Mouse (Mus musculus) heart, embryonic 13.5 days (tissue): ENCODE measurements around the gene St6galnac3. TPM values are rescaled to one million over a fixed set of nuclear protein-coding genes. Genes with fewer than 3 reads are reported as not detected.

Source experiments
- ATAC-seq: fragments of 200-750 bp; cut with Nextera tagmentation; 2 replicates; pipeline ENCODE4 v1.8.0; 2017; ENCODE audit warnings: moderate TSS enrichment; ENCODE audit not compliant: insufficient number of reproducible peaks, low FRiP score, low TSS enrichment; ENCODE audit errors: extremely low read depth
- H3K27ac ChIP-seq: fragments of 300-500 bp; sonication (generic); replicated peaks from 2 replicates; pipeline ENCODE4 v1.5.1; 2015; ENCODE audit warnings: moderate library complexity, mild to moderate bottlenecking, inconsistent platforms
- H3K27me3 ChIP-seq: fragments of 300-500 bp; sonication (generic); replicated peaks from 2 replicates; pipeline ENCODE4 v1.6.1; 2015; ENCODE audit warnings: mild to moderate bottlenecking, inconsistent platforms
- H3K36me3 ChIP-seq: fragments of 300-500 bp; sonication (generic); 2 replicates; pipeline ENCODE4 v1.6.1; 2015; ENCODE audit warnings: mild to moderate bottlenecking, inconsistent platforms
- H3K4me1 ChIP-seq: fragments of 300-500 bp; sonication (generic); 2 replicates; pipeline ENCODE4 v1.6.1; 2015; ENCODE audit warnings: inconsistent platforms
- H3K4me2 ChIP-seq: fragments of 300-500 bp; sonication (generic); 2 replicates; pipeline ENCODE4 v1.6.1; 2015; ENCODE audit warnings: inconsistent platforms, mild to moderate bottlenecking, moderate library complexity
- H3K4me3 ChIP-seq: fragments of 300-500 bp; sonication (generic); 2 replicates; pipeline ENCODE4 v1.5.1; 2015; ENCODE audit warnings: moderate library complexity, mild to moderate bottlenecking, inconsistent platforms
- H3K9ac ChIP-seq: fragments of 300-500 bp; sonication (generic); 2 replicates; pipeline ENCODE4 v1.6.1; 2015; ENCODE audit warnings: inconsistent platforms, mild to moderate bottlenecking, moderate library complexity
- H3K9me3 ChIP-seq: fragments of 300-500 bp; sonication (generic); 2 replicates; pipeline ENCODE4 v1.6.1; 2016; ENCODE audit warnings: inconsistent platforms
- WGBS: fragments of 180-500 bp; shearing (Covaris S2); methylation state at CpG from one replicate; pipeline ENCODE4 v1.1.7; 2015; ENCODE audit warnings: mixed read lengths; 5-methylcytosine and 5-hydroxymethylcytosine counted together
- polyA plus RNA-seq: library from polyadenylated mRNA; unstranded; fragments of >200 nt; fragmentation: Nextera tagmentation; extraction: Ambion mirVana; gene quantifications from 2 replicates; pipeline ENCODE4 v1.2.1, GENCODE M21; 2015

The St6galnac3 gene
- polyA plus RNA-seq, 1 experiment from 2014 or later: 21.7 TPM

DNA sequence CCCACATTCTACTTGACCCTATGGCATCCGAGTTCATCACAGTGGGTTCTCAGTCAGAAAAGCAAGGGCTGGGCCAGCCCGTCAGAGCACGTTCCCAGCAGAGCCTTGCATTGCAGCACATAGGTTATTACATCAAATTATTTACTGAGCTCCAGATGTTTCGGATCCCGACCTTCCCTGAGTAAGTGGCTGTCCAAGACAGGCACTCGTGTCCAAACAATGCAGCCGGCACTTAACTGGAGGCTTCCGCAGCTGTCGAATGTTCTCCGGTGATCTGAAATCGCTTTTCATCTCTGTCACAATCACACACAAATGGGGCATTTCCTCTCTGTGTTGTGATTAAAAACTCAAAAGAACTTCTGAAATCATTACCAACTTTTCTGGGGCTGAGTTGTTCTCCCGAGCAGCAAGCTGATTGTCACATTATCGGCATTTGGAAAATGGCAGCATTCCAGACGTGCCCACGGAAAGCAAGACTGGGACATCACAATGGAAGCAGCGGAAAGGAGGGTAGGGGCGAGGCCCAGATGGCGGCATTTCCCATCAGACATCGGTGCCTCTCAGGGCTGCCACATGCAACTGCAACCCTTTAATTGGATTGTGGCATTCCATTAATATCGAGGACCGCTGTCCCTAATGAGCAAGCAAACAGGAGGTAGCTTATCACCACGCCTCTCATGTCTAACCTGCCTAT, 428.5 kb downstream of the St6galnac3 start:
- H3K9me3 ChIP-seq: no peaks in the 10 kb centered on the region
- no peaks in the 10 kb centered on the region for H3K27me3 ChIP-seq
- WGBS: 64% methylated on average over 22 of the region's 22 CpGs
- 0 out of 2 replicates have a peak, but pooled peaks cover 5% of the 10 kb centered on the region for H3K4me1 ChIP-seq
- H3K4me2 ChIP-seq: no peak overlapping the region; the same call in 1 of the 2 replicates
- no peak overlapping the region for H3K27ac ChIP-seq
- no peak for ATAC-seq
- H3K4me3 ChIP-seq: no peak overlapping the region
- H3K9ac ChIP-seq: no peak overlapping the region
- H3K36me3 ChIP-seq: no peaks in the 10 kb centered on the region

DNA sequence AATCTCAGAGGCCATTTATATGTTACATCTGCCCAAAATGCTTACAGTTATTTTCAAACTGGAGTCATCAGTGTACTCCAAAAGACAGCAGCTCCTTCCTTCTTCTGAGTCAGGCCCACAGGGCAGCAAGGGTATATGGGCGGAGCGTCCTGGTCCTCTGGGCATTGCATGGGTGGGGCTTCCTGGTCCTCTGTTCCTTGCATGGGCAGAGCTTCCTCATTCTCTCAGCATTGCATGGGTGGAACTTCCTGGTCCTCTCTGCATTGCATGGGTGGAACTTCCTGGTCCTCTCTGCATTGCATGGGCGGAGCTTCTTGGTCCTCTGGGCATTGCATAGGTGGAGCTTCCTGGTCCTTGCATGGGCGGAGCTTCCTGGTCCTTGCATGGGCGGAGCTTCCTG, 432.1 kb downstream of the St6galnac3 start:
- no peaks in the 10 kb centered on the region for H3K27me3 ChIP-seq
- 84% methylated on average over 5 of the region's 5 CpGs for WGBS
- ATAC-seq: no peak
- H3K4me2 ChIP-seq: no peak overlapping the region
- no peak overlapping the region for H3K27ac ChIP-seq
- H3K9me3 ChIP-seq: no peaks in the 10 kb centered on the region
- no peak overlapping the region for H3K4me3 ChIP-seq
- H3K4me1 ChIP-seq: 0 out of 2 replicates have a peak, but pooled peaks cover 5% of the 10 kb centered on the region
- H3K36me3 ChIP-seq: no peaks in the 10 kb centered on the region
- H3K9ac ChIP-seq: no peak overlapping the region

DNA sequence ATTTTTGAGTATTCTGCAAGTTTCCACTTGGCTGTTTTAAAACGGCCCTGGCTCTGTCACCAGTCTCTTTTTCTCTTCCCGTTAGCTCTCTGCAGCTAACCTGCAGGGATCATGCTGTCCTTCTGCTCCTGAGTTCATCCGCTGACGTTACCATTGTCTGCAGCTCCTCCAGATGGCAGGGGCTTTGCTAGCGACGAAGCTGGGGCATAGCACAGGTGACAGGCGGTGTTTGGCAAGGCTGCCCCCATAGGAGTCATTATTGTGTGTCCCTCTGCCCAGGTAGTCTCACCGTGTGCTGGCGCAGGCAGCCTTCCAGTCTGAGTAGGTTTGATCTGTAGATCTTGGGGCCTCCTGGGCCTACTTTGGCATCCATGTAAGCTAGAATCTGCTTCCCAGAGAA, 432.6 kb downstream of the St6galnac3 start:
- Histone ChIP-seq H3K36me3 (no peaks in the 10 kb centered on the region), H3K27me3 (no peaks in the 10 kb centered on the region), H3K9ac (no peak overlapping the region), H3K9me3 (no peaks in the 10 kb centered on the region), H3K4me2 (no peak overlapping the region), H3K27ac (no peak overlapping the region), H3K4me3 (no peak overlapping the region), H3K4me1 (0 out of 2 replicates have a peak, but pooled peaks cover 5% of the 10 kb centered on the region)
- 83% methylated on average over 9 of the region's 9 CpGs for WGBS
- no peak for ATAC-seq

DNA sequence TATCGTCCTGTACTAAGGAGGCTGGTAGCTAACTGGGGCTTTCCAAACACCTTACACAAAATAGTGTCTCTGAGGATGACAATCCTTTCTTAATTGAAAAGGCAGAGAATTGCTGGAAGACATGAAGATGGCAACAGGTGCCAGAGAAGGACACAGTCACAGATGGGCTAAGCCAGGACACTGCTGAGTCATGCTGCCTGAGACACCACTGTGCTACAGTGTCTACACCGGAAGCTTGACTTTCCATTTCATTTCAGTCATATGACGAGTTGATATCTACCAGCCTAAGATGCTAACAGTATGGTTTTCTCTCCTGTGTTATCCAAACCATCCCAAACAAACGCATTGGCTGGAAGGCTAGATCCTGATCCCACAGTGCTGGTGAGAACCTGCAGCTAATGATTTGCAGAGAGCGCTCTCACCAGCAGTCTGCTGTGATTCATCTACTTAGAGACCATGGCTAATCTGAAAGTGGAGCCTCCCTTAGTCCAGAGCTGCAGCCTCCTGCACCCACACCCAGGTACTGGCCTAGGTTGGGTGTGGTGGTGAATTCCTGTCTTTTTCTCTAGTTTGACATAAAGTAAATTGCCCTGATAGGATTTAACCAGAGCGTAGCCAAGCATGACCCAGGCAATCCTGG, 433.4 kb downstream of the St6galnac3 start:
- ATAC-seq: no peak
- H3K4me3 ChIP-seq: no peak overlapping the region
- WGBS: 77% methylated on average over 6 of the region's 6 CpGs
- no peak overlapping the region for H3K27ac ChIP-seq
- no peak overlapping the region for H3K4me2 ChIP-seq
- H3K9ac ChIP-seq: no peak overlapping the region
- H3K4me1 ChIP-seq: 0 out of 2 replicates have a peak, but pooled peaks cover 1% of the 10 kb centered on the region
- no peaks in the 10 kb centered on the region for H3K36me3 ChIP-seq
- no peaks in the 10 kb centered on the region for H3K27me3 ChIP-seq
- no peaks in the 10 kb centered on the region for H3K9me3 ChIP-seq

DNA sequence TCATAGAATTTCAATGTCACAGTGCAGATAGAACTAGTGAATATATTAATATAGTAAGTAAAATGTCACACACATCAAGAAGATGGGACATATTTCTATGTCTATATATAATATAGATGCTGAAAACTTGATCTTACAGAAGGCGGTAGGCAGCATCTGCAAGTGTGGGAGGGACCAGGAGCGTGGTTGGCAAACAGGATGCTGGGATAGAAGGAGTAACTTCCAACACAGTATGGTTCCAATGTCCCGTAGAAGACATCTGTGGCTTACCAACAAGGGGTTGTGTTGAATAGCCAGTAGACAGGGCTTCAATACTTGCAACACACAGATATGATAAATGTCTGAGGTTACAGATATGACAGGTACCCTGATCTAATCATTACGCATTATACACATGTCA, 435.0 kb downstream of the St6galnac3 start:
- ATAC-seq: no peak
- H3K4me1 ChIP-seq: 0 out of 2 replicates have a peak, but pooled peaks cover 4% of the 10 kb centered on the region
- no peak overlapping the region for H3K4me3 ChIP-seq
- H3K27me3 ChIP-seq: no peaks in the 10 kb centered on the region
- no peaks in the 10 kb centered on the region for H3K36me3 ChIP-seq
- H3K27ac ChIP-seq: no peak overlapping the region
- no peak overlapping the region for H3K9ac ChIP-seq
- 94% methylated on average over 4 of the region's 4 CpGs for WGBS
- H3K4me2 ChIP-seq: no peak overlapping the region
- no peaks in the 10 kb centered on the region for H3K9me3 ChIP-seq

DNA sequence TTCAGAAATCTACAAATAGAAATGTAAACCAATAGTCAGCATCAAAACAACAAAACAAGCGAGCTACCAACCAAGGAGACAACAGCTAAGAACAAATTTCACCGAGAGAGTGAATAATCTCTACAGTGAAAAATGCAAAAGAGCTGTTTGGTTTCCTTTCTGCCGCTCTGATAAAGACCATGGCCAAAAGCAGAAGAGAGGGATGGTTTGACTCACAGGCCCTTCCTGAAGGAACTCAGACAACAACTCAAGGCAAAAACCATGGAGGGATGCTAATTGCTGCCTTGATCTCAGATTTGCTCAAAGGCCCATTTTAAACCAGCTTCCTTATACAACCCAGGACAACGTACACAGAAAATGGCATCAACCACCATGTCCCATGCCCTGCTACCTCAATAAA, 437.4 kb downstream of the St6galnac3 start:
- Histone ChIP-seq H3K27ac (no peak overlapping the region), H3K27me3 (no peaks in the 10 kb centered on the region)
- WGBS: 89% methylated on average over 4 of the region's 4 CpGs

DNA sequence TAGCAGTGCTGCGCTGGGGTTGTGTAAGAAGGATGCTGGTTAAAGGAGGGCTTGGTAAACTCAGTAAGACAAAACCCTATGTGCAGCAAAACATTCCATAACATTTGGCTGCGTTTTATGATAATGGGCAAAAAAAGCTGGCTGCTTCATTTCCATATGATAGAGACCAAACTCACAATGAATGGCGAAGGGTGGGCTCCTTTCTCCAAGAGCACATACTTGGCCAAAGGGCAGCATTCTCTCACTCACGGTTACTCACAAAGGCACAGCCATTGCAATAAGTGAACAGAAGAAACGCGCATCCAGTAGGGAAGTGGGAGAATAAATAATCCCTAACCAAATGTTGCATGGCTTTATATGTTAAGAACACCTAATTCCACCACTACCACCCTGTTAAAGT, 437.9 kb downstream of the St6galnac3 start:
- H3K9me3 ChIP-seq: no peaks in the 10 kb centered on the region
- ATAC-seq: no peak
- 93% methylated on average over 6 of the region's 6 CpGs for WGBS

More for the DNA sequence above, 437.4 kb downstream of the St6galnac3 start:
- no peak overlapping the region for H3K4me3 ChIP-seq
- H3K4me1 ChIP-seq: 0 out of 2 replicates have a peak, but pooled peaks cover 4% of the 10 kb centered on the region
- H3K36me3 ChIP-seq: no peaks in the 10 kb centered on the region
- ATAC-seq: no peak
- H3K9ac ChIP-seq: no peak overlapping the region
- no peaks in the 10 kb centered on the region for H3K9me3 ChIP-seq
- no peak overlapping the region for H3K4me2 ChIP-seq

DNA sequence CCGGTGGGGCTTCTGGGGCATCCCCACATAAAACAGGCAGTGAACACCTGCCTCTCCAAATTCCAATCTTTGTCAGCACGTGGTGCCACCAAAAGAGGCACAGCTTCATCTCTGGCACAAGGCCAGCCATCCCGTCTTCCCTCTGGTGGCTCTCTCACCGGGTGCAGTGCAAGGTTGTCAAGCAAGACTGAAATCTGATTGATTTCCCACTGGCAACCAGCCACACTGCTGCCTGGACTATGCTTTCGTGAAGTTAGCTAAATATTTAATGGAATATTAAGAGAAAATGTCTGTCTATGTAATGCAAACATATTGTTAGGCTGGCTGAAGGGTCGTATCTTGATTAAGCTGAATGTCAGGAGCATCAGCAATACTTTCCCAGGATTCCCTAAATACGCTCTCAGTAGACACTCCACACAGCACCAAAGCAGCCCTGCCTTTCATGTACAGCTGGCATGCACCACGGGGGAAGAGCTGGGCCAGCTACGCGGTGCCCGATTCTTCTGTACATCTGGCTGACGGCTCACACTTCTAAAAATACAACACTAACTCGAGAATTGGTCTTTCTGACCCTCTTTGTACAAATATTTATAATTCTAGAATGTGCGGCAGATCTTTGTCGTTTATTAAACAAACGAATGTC, 442.7 kb downstream of the St6galnac3 start:
- Histone ChIP-seq H3K9ac (no peak overlapping the region), H3K36me3 (no peaks in the 10 kb centered on the region), H3K4me3 (no peak overlapping the region), H3K4me1 (peaks cover 30% of the 10 kb centered on the region), H3K27me3 (no peaks in the 10 kb centered on the region), H3K4me2 (no peak overlapping the region), H3K9me3 (no peaks in the 10 kb centered on the region), H3K27ac (no peak overlapping the region)
- 64% methylated on average over 16 of the region's 16 CpGs for WGBS
- ATAC-seq: no peak

More for the DNA sequence above, 437.9 kb downstream of the St6galnac3 start:
- Histone ChIP-seq H3K9ac (no peak overlapping the region), H3K4me3 (no peak overlapping the region), H3K4me2 (no peak overlapping the region), H3K27ac (no peak overlapping the region), H3K4me1 (peaks cover 8% of the 10 kb centered on the region), H3K27me3 (no peaks in the 10 kb centered on the region), H3K36me3 (no peaks in the 10 kb centered on the region)

DNA sequence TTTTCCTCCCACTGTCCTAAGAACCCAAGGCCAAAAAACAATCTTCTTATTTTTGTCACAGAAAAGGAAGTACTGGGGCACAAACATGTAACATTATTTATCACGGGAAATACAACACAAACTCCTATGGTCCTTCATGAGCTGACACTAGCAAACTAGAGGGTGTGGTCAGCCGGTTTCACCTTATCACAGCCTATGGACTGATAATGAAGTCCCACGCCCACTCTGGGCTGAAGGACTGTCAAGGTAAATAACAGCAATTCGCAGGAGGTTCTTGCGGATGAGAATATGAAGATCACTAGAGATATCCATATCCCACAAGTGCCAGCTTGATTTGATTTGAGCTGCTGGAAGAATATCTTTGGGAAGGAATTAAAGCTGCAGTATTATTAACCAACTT, 446.7 kb downstream of the St6galnac3 start:
- Histone ChIP-seq H3K4me2 (no peak overlapping the region), H3K9ac (no peak overlapping the region), H3K4me3 (no peak overlapping the region), H3K36me3 (no peaks in the 10 kb centered on the region), H3K27me3 (no peaks in the 10 kb centered on the region), H3K9me3 (peaks cover 11% of the 10 kb centered on the region), H3K4me1 (peaks cover 31% of the 10 kb centered on the region), H3K27ac (no peak overlapping the region)
- 55% methylated on average over 5 of the region's 5 CpGs for WGBS
- no peak for ATAC-seq

DNA sequence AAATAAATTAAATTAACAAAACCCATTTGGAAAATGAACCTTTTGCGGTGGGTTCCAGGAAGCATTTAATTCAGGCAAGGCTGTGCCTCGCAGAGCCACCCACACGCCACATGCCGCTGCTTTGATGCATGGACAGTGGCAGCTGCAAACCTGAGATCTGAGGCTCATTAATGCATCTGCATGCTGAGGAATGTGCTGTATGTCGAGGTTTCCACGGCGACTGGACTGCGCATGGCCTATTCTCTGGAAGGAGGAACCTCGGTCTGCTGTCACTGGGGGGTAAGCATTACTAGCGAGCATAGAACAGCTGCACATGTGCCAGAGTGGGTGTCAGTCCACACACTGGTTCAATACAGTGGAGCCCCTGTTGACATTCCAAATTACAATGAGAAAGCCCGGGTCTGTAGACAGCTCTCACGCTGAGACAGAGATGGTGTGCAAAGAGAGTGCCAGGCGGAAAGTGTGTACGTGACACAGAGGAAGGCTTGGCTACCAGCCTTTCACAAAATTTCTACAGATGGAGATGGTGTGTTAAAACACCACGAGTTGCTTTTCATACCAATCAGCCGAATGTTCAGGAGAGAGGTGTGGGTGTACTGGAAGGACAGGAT, 447.5 kb downstream of the St6galnac3 start:
- Histone ChIP-seq H3K4me2 (no peak overlapping the region), H3K4me3 (no peak overlapping the region), H3K36me3 (no peaks in the 10 kb centered on the region), H3K9me3 (peaks cover 12% of the 10 kb centered on the region), H3K9ac (no peak overlapping the region), H3K27me3 (no peaks in the 10 kb centered on the region), H3K4me1 (peaks cover 31% of the 10 kb centered on the region), H3K27ac (no peak overlapping the region)
- no peak for ATAC-seq
- 62% methylated on average over 16 of the region's 16 CpGs for WGBS

DNA sequence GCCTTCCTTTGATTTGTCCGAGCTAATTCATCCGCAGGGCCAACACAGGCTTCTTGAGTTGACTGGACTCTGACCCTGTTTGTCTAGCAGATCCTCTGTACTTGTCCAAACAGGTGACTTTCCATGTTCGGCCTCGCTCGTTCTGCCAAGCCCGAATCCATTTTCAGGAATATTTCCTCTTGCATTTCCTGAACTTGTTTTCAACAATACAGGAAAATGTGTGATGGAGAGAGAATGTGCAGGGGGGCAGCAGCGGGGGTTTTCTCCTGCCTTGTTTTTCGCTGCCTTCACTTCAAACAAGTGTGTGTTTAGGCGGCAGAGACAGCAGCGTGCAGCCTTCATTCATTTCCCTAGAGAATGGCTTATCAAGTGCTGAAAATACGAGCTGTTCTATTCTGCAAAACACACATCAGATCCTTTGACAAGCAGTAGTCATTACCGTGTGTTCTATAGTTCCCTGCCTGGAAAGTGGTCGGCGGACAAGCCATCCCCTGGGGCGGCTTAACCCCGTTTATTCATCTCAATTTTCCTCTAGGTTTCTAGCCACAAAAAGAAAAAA, 448.1 kb downstream of the St6galnac3 start:
- Histone ChIP-seq H3K4me3 (no peak overlapping the region), H3K36me3 (no peaks in the 10 kb centered on the region), H3K9me3 (peaks cover 12% of the 10 kb centered on the region), H3K9ac (no peak overlapping the region), H3K4me1 (peaks cover 30% of the 10 kb centered on the region), H3K27me3 (no peaks in the 10 kb centered on the region), H3K4me2 (no peak overlapping the region), H3K27ac (no peak overlapping the region)
- ATAC-seq: no peak
- WGBS: 62% methylated on average over 16 of the region's 16 CpGs
